Mouse (Mus musculus): ENCODE measurements around the gene Polr2j.

Polr2j gene

DNA sequence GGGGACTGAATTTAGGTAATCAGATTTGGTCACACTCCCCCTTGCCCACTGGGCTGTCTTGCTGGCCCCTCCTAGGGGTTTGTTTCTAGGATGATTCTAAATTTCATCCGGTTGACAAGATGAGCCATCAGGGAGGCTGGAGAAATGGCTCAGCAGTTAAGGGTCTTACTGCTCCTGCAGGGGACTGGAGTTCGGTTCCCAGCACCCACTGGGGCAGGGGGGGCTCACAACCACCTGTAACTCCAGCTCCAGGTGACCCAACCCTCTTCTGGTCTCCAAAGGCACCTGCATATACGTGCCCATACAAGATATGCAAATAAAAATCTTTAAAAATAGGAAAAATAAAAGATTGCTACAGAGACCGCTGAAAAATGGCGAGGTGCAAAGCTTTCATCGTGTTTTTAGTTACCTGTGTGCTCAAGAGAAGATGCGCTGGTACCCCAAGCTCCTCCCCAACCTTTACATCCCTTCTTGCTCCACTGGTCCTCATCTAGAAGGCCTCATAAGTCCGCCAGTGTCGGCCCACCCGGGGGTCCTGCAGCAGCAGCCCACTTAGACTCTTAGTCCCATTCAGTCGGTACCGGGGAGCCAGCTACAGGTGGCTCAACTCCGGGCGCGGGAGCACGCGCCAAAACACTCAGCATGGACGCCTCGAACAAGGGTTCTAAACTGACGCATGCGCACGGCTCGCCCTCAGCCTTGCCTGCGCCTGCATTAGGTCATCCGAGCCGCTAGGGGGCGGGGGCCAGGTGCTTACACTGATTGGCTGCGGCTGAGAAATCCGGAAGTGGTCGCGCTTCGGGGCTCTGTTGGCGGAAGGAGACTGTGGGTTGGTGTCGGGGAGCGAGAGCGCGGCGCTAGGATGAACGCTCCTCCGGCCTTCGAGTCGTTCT lies at the start of gene Polr2j:
TSS of gene Polr2j (plus strand) at position 741 of the 893 bp plus-strand sequence.
- DNase-seq (ENCODE audit: extremely low spot score, low read depth, low spot score), result peak; percentile 83

DNA sequence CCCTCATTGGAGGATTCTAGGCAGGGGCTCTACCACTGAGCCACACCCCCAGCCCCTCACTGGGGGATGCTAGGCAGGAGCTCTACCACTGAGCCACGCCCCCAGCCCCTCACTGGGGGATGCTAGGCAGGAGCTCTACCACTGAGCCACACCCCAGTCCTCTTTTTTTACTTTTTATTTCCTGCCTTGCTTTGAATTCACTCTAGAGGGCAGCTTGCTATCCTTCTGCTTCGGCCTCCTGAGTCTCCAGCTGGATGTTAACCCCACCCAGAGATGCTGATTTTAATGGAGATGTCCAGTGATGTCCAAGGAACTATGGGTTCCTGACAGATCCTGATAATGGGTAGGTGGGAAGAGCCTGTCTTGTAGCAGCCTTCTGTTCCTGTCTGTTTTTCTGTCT lies 47.0 kb upstream of the Polr2j start:
- no peak for DNase-seq (ENCODE audit: extremely low spot score, low read depth, low spot score)

DNA sequence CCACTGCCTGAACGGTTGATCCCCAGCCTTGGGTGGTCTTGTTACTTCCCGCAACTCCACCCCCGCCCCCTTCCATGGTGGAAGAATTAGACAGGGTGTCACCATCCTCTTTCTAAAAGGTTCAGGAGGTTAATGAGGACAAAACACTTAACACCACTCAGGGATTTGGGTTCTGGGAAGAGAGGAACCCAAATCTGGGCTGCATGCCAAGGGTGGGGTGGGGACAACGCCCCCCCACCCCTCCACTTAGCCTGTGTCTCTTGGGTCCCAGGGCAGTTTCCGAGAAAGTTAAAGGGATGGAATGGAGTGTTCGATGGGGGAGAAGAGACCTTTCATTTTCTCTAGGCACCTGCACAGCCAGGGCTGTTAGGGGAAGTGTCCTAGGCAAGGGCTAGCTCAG lies 43.4 kb upstream of the Polr2j start:
- no peak for DNase-seq (ENCODE audit: extremely low spot score, low read depth, low spot score)

- DNase-seq (ENCODE audit: extremely low spot score, low read depth, low spot score), result no peak
Observed at GRCm38 (mm10) chr5:136073526-136073925, 42.9 kb upstream of the Polr2j start.

DNA sequence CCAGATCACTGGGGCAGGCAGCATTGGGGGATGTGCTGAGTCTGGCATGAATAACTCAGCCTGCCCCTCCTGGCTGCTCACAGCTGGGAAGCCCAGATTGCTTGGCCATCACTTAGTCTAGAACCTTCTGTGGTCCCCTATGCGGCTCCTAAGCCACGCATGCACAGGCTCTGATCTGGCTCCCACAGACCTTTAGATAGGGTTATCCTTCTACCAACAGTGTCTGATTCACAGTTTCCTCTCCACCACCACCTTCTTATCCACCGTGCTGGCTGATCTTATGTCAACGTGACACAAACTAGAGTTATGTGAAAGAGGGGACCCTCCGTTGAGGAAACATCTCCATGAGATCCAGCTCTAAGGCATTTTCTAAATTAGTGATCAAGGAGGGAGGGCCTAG lies 41.4 kb upstream of the Polr2j start:
- no peak for DNase-seq (ENCODE audit: extremely low spot score, low read depth, low spot score)

DNA sequence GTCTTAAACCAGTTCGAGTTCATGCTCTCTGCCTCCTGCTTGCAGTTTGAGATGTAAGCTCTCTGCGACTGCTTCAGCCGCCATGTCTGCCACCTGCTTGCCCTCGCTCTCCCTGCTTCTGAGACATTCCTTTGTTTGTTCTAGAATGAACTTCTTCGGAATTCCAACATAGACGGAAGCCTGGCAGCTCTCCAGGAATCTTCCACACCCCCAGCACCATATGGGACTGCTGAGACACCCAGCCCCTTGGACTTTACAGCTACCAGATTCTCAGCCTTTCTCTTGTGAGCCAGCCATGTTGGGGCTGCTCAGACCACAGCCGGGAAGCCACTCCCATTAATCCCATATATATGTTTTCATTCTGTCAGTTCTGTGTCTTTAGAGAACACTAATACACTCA lies 40.1 kb upstream of the Polr2j start:
- DNase-seq (ENCODE audit: extremely low spot score, low read depth, low spot score), result no peak

- no peak for DNase-seq (ENCODE audit: extremely low spot score, low read depth, low spot score)
Observed at GRCm38 (mm10) chr5:136077001-136077550, 39.4 kb upstream of the Polr2j start.

GRCm38 (mm10) chr5:136078136-136078535 lies 38.3 kb upstream of the Polr2j start:
- no peak for DNase-seq (ENCODE audit: extremely low spot score, low read depth, low spot score)

- no peak for DNase-seq (ENCODE audit: extremely low spot score, low read depth, low spot score)
Observed at GRCm38 (mm10) chr5:136082345-136082744, 34.1 kb upstream of the Polr2j start.

GRCm38 (mm10) chr5:136083669-136084107 lies 32.7 kb upstream of the Polr2j start, which contains the start of gene Rasa4:
TSS of gene Rasa4 (plus strand) at chr5:136083916.
- DNase-seq (ENCODE audit: extremely low spot score, low read depth, low spot score), result peak; percentile 85

- DNase-seq (ENCODE audit: extremely low spot score, low read depth, low spot score), result no peak
Observed at GRCm38 (mm10) chr5:136084144-136084881, 32.1 kb upstream of the Polr2j start.

- no peak for DNase-seq (ENCODE audit: extremely low spot score, low read depth, low spot score)
Observed at GRCm38 (mm10) chr5:136084891-136085651, 31.4 kb upstream of the Polr2j start.

DNA sequence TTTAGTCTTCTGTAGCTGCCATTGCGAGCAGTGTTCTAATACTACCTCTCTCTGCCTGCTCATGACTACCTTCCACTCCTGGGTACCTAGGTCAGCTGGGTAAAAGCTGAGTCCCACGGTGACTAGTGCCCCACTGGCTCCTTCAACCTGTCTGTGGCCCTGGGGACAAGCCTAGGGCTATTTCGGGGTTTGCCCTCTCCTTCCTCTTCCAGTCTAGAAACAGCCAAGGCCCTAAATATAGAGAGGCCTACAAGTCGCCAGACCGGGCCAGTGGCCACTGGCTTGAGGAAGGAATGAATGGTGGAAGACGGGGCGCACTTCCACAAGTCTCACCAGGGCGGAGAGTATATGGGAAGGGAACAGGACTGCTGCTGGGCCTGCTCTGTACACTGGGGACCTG lies 30.1 kb upstream of the Polr2j start:
- no peak for DNase-seq (ENCODE audit: extremely low spot score, low read depth, low spot score)

DNA sequence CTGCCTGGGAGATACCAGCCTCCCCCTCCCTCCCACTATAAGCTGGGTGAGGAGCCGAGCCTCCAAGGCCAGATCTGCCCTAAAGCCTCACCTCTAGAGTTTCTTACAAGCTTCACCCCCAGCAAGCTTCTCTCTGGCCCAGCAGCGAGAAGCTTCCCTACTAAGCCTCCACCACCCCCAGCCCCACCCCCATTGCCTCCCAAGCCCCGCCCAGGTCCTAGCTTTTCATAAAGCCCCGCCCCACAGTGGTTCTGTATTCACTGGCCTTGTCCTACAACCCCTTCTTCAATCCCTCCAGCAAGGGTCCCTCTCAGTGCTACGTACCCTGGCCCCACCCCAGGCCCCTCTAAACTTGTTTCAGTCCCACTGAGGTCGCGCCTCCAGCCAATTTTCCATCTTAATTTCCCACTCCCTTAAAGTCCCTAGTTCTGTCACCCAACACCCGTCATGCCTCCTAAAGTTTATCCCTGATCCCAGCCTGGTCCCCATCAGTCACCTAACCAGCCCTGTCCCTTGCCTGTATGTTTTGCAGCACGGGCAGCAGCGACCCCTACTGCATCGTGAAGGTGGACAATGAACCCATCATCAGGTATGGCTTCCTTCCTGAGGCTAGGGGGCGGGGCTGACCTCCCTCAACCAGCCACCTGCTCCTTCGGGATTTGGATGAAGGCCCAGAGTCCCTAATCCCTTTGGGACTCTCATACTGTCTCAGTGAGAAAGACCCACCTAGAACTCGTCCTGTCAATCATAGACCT lies 27.4 kb upstream of the Polr2j start:
- no peak for DNase-seq (ENCODE audit: extremely low spot score, low read depth, low spot score)

DNA sequence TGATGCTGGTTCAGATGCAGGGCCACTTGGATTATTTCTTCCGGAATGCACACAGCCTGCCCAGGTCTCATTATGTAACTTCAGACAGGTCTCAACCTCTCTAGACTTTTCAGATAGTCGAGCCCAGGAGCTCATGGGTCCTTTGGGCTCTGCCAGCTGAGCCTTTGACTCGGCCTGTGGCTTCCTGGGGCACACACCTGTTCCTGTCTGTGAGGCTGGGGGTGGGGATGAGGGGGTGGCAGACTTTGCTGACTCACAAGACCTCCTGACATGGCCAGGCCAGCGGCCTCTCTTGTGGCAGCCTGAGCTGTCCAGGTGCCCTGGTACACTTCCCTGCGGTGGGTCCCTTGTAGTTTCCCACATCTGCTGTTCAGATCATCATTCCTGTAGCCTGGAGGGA lies 24.5 kb upstream of the Polr2j start:
- DNase-seq (ENCODE audit: extremely low spot score, low read depth, low spot score), result no peak

- DNase-seq (ENCODE audit: extremely low spot score, low read depth, low spot score), result no peak
Observed at GRCm38 (mm10) chr5:136094249-136095010, 22.0 kb upstream of the Polr2j start.

DNA sequence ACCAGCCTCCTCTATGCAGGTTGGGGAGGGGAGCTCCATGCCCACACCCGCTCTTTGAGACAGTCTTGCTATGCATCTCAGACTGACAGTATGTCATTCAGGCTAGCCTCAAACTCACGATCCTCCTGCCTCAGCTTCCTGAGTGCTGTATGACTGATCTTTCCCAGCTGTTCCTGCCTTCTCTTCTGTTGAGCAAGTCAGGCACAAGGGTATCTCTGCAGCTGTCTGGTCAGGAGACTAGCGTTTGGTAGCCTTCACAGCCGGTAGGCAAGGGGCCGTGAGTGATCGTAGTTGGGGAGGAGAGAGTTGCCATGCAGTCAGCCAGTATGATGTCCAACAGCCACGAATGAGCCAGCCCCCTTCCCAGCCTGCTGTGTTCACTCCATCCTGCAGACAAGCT lies 21.3 kb upstream of the Polr2j start:
- no peak for DNase-seq (ENCODE audit: extremely low spot score, low read depth, low spot score)

DNA sequence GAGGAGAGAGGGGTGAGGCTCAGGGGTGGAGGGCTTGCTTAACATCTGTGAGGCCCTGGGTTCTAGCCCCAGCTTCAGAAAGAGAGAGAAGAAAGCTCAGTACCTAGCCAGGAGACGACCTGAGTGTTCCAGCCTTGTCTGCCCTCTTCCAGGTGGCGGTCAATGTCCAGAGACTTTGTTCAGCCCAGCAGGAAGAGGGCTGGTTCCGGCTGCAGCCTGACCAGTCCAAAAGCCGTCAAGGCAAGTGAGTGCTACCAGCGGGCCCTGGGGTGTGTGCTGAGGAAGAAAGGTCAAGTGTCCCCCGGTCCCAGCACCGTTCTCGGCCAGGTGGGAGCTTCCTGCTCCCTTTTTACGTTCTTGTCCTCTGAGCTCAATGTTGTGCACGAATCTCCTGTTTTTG lies 17.9 kb upstream of the Polr2j start:
- DNase-seq (ENCODE audit: extremely low spot score, low read depth, low spot score), result no peak

DNA sequence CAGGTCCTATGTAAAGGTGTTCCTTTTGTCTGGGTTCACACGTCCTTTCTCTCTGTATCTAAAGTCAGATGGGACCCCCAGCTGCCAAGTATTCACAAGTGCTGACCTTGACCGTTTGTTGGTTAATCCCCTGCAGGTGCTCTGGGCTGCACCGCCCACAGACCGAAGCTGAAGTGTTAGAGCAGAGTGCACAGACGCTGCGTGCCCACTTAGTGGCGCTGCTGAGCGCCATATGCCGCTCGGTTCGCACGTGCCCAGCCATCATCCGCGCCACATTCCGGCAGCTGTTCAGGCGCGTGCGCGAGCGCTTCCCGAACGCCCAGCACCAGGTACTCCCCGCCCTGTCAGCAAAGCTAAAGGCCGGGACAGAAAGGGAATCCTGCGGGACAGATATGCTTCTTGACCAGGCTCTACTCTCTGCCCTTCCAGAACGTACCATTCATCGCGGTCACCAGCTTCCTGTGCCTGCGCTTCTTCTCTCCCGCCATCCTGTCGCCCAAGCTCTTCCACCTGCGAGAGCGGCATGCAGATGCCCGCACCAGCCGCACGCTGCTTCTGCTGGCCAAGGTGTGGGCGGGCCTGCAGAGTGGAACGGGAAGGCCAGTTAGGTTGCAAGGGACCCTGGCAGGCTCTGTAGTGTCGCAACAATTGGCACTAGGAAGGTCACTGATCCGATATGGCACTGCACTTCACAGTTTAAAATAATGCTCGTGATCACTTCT lies 14.2 kb upstream of the Polr2j start:
- DNase-seq (ENCODE audit: extremely low spot score, low read depth, low spot score), result peak; percentile 57
